Mouse (Mus musculus) spleen, adult 2 months (tissue): ENCODE measurements around the gene Gse1.

ENCODE experiments used
- CTCF ChIP-seq: fragments of 200-500 bp; IDR thresholded peaks from 2 replicates; pipeline ENCODE4 v1.5.1; 2011; ENCODE audit warnings: mild to moderate bottlenecking, inconsistent platforms; ENCODE audit not compliant: insufficient read depth, insufficient read length, insufficient replicate concordance; ENCODE audit errors: extremely low read depth
- POLR2A ChIP-seq: fragments of 200-500 bp; IDR thresholded peaks from 2 replicates; pipeline ENCODE4 v1.6.1; 2011; ENCODE audit warnings: low read depth, low read length, inconsistent platforms

DNA sequence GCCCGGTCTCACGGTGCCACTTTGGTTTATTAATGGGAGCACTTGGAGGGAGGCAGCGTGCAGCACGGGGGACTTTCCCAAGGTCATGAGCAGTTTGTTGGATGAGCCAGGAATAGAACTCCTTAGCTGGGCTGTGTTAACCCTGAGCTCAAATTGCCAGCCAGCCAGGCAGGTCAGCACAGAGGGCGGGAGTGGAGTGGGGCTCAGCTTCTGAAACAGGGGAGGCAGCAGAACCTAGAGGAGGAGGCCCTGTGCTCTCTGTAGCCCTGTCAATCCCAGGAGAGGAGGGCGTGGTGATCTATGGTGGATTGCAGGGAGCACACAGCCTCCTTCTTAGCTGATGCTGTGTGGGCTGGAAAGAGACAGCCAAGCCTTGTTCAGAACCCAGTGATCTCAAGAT is 297.6 kb downstream of the Gse1 start:
- TF ChIP-seq CTCF (no peak), POLR2A (no peak)
